Mouse (Mus musculus) c-Kit-negative CD71-positive TER-119-positive erythroid progenitor cells, embryonic 14.5 days (primary cell): ENCODE measurements around the gene Gm4881.
"Not testable (repeated sequence)": the region's sequence is repeated elsewhere in the genome, so short reads cannot be mapped to it uniquely, and the experiment has no call there.

Experiments used
- DNase-seq: peaks from one replicate; pipeline ENCODE4 v3.0.0-alpha.2; 2013; ENCODE audit warnings: low read depth, low spot score

Gene Gm4881

DNA sequence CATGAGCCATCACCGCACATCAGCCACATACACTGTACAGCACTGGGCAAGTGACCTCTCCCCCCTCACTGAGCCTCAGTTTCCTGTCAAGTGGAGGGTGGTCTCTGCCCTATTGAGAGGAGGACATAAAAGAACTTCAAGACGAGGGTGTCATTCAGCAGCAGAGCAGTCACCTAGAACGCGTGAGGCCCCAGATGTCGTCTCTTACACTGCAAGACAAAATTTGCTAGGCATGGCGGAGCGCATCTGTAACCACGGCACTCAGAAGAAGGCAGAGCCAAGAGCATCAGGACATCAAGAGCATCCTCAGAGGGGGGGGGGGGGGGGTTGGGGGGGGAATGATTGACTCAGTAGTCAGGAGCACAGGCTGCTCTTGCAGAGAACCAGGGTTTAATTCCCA lies 48.0 kb downstream of the Gm4881 start:
- DNase-seq = no peak

DNA sequence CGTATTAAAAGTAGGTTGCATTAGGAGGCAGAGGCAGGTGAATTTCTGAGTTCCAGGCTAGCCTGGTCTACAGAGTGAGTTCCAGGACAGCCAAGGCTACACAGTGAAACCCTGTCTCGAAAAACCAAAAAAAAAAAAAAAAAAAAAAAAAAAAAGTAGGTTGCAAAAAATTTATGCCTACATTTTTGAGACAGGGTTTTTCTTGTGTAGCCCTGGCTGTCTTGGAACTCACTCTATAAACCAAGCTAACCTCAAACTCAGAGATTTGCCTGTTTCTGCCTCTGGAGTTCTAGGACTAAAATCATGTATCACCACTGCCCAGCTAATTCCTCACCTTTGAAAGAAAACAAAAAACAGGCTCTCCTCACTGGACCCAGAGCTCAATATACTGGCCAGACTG lies 48.5 kb downstream of the Gm4881 start:
- not testable (repeated sequence) for DNase-seq

DNA sequence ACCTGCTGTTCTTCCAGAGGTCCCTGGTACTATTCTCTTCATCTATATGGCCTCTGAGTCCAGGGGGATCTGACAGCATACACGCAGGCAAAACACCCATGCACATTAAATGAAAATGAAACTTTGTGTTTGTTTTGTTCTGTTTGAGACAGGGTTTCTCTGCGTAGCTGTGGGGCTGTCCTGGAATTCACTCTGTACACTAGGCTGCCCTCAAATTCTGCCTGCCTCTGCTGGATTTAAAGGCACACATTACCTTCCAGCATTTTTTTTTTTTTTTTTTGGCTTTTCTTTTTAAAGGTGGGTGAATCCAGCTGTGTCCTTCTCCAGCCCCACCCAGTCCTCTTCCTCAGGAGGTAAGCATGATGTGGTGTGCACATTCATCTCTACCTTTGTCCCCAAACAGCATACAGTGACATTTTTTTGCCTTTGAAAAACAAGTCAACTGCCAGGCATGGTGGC lies 52.1 kb downstream of the Gm4881 start:
- DNase-seq = no peak

DNA sequence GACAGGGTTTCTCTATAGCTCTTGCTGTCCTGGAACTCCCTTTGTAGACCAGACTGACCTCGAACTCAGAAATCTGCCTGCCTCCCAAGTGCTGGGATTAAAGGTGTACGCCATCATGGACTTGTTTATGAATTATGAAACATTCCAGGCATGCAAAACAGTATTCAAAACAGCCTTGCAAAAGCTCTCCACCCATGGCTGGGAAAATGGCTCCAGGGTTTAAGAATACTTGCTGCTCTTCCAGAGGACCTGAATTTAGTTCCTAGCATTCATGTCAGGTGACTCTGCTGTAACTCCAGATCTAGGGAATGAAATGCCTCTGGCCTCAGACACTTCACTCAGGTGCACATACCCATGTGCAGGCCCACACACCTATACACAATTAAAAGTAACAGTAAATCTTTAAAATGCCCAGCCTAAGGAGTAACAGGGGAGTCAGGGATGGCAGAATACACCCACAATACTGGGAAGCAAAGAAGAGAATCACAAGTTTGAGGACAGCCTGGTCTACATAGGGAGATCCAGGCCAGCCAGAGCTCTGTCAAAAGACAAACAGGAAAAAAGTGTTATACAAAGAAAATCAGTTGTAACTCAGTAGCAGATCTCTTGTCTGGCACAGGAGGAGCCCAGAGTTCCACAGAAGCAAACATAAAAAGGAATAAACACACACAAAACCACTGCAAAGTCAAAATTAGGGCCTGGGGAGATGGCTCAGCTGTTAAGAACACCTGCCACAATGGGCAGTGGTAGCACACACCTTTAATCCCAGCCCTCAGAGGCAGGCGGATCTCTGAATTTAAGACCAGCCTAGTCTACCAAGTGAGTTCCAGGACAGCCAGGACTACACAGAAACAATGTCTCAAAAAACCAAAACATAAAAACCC lies 52.8 kb downstream of the Gm4881 start:
- DNase-seq = no peak

DNA sequence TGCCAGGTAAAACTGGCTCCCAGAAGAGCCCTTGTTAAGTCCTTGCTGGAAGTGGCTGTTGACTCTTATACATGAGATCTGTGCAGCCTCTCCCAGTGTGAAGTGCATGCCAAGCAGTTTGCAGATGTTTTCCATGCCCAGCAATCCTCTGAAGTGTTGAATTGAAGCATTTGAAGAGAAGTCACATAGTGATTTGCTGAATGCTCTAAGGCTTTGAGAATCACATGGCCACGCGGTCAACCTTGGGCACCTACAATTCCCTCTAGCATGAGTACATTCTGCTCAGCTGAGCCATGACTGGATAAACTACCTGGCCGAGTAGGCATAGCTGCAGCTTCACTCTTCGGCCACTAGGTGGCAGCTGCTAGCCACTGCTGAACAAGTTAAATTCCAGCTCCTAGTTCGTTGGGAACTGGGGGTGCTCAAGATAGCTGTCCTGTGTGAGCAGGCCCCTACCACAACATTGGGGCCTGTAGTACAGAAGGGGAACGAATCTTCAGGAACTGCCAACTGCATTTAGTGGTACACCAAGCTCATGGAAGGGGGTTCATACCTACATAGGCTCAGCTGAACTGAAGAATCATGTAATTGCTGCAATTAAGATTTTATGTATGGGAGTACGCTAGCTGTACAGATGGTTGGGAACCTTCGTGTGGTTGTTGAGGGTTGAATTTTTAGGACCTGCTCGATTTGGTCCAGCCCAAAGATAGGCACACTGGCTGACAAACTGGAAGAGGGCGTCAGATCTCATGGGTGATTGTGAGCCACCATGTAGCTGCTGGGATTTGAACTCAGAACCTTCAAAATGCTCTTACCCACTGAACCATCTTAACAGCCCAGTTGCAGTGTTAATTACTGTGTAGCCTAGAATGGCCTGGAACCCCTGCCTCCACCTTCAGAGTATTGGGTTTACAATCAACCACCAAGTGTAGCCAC lies 53.7 kb downstream of the Gm4881 start:
- peak; percentile 72 for DNase-seq

DNA sequence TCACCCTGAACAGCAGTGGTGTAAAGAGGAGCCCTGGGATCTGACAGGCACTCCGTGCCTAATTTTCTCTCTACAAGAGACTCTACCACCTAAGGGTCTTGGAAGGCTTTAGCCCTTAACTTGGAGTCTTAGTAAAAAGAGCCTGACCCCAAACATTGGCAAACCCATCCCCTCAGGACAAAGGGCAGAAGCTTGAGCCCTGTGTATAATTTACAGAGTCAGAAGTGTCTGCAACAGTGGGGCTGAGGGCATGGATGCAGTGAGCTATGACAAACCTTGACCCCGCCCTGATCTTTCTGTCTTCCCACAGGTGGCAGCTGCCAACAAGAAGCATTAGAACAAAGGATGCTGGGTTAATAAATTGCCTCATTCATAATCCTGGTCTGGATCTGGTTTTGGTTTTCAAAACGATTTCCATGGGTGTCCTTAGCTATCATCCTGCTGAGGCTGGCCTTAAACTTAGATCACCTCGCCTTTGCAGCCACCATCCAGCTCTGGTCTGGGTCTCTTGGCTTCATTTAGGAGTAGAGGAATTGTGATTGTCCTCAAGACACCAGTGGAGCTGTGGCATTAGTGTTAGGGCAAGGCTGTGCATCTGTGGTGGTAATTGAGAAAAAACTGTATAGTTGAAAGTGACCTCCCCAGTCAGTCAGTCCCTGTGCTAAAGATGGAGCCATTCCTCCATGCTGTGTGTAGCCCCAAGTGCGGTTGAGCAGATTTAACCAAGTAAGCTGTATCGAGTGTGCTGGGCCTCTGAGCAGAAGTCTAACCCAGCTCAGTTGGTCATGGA lies 54.7 kb downstream of the Gm4881 start:
- no peak for DNase-seq

DNA sequence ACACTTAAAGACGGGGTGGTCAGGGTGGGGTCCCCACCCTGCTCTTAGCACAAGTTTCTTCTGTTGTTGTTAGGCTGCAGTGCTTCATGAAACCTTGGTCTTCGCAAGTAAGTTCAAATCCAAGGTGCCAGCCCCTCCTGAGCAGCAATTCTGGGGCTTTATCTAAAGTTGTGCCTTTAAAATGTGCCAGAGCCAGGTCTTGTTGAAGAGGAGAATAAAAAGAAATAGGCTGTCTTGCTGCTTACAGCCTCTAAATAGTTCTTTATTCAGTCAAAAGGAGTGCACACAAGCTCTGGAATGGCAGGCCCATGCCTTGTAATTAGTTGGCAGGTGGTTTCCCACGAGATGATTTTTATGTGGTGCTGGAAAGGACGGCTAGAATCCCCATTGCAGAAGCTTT lies 57.2 kb downstream of the Gm4881 start:
- DNase-seq = no peak

DNA sequence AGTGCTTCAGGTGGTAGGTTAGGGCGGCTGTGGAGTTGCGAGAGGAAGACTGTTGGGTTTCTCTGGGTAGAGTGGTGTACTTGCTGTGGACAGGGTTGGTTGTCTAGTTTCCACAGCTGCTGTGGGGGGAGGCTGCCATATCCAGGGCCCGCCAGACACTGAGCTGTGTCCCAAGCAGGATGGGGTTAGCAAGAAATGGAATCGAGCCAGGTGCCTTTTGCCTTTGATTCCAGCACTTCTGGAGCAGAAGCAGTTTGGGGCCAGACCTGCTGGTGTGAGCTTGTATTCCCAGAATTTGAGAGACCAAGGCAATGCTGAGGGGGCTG lies 58.0 kb downstream of the Gm4881 start:
- no peak for DNase-seq

DNA sequence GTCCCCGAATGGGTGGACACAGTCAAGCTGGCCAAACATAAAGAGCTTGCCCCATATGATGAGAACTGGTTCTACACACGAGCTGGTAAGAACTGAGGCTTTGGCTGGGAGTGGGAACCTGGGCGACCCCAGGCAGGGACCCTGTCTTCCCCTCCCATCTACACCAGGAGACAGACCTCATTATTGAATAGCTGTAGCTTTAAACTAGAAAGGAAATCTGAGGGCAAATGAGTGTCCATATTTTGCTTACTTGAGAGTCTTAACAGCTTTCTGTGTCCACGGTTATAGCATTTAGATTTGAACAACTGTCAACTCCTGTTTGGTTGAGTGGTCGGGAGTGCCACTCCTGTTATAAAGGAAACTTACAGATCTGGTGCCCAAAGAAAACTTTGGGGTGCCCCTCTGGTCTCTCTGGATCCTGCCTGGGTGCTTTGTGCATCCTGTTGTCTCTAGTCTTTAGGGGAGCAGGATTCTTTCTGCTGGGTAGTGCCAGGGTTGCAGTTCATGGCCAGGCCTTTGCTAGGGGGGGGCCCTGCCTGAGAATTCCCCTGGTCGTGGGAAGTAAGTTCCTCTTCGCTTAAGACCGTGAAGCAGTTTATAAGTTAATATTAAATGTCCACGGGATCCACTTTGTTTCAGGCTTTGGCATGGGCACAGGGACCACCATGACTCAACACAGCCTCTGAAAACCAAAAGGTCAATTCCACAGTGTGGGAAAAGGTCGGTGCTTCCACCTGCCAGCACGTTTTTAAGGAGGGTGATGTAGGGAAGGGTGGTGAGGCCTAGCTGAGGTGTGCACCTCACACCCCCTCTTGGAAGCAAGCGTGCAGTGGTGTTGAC lies 58.6 kb downstream of the Gm4881 start:
- DNase-seq = no peak

DNA sequence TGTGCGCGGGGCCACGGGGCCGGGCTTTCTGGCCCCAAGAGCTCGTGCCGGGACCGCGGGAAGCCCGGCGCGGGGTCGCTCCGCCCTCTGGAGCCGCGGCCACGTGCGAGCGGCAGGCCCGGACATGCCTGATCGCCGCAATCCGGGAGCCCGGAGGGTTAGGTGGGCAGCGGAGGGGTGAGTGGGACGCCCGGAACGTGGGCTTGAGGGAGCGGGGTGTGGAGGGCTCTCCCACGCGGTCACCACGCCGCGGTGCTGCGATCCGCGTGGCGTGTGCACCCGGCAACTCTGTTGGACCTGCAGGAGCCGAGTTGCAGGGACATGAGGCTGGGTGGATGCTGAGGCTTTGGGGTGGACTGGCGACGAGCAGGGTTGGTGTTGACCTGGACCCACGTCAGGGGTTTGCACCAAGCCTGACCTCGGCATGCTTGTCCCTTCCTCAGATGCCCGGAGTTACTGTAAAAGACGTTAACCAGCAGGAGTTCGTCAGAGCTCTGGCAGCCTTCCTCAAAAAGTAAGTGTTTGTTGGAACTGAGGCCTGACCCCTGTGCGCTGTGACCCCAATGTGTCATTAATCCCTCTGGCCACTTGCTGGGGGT lies 59.5 kb downstream of the Gm4881 start:
- no peak for DNase-seq

DNA sequence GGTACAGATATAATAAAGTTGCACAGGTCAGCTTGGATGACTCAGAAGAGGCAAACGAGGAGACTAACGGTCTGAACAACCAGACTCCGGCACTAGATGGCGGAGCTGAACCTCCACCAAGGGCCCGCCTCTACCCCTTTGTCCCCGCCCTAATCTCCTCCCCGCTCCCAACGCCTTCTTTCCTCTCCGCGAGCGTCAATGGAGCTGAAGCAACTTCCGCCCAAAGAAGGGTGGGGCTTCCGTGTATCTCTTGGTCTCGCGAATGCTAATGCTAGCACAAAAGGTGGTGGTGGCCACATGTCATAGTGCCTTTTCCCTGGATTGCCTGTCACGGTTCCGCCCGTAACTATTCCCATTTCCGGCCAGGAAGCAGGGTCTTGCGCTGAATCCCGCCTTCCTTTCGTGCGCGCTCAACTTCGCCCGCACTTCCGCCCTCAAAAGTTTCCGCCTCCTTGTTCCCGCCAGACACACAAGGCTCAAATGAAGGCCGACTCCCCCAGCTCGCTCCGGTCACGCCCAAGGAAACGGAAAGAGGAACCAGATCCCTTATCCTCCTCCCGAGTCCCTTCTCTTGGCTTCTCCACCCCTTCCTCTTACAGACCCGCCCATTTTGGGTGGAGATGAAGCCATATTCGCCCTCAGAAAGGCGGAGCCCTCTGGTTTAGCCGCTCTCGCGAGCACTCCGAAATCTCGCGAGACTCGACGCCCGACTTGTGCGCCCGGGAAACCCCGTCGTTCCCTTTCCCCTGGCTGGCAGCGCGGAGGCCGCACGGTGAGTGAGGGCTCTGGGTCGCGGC lies 60.2 kb downstream of the Gm4881 start, which contains the start of gene Rps19:
Gene Rps19, plus strand, starts transcription at position 476 of the 797 bp plus-strand sequence.
- DNase-seq = peak; percentile 99

DNA sequence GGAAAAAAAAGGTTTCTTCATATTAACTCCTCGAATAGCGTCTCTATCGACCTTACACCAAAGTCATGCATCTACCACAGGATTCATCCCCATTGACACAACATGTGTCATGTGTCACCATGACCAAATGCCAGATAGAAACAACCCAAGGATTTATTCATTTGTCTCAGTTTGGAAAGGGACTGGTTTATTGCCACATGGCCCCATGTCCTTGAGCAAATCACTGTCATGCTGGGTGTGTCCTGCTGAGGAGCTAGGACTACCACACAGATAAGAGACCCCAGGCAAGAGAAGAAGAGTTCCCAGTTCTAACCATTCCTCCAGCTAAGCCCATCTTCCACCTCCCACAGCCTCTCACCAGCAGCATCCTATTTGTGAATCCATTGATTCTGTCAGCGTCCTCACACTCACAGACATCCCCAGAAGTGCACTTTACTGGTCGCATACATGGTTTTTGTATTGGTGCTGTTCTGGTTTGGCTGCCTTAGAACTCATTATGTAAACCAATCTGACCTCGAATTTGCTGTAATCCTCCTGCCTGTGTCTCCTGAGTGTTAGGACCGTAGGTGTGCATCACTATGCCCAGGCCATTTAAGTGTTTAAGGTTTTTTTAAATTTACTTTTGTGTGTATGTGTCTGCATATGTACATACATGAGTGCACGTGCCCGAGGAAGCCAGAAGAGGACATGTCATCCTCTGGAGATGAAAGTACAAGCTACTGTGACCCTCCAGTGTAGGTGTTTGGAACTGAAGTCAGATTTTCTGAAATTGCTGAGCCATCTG lies 61.7 kb downstream of the Gm4881 start:
- DNase-seq = no peak

DNA sequence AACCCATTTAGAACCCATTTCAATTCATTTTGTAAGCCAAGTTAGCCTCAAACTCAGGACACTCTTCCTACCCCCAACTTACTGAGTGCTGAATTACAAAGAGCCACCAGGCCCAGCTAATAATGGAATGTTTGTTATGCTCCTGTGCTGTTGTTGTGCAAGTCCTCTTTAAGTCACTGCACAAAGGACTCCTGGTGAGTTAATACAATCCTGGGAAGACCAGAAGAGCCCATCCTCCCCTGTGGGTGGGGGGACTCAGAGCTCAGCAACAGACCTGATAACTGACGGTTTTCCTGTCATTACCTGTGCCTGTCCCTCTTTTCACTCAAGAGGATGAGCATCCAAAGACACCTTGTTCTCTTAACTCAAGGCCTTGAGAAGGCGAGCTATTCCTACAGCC lies 64.7 kb downstream of the Gm4881 start:
- no peak for DNase-seq

DNA sequence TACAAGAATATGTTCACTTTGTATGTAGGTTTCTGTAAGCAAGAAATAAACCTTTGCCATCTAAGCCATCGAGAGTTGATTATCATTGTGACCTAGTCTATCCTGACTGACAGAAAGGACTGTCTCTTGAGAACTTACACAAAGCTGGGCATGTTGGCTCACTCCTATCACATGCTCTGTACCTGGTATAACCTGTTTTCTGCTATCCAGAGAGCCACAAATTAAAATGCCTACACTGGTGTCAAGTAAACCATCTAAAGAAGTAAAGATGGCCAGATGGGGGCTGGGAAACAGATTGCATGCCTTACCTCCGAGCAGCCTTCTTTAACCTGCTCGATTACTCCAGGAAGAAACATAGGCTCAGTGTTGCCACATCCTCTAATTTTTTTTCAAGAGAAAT lies 66.7 kb downstream of the Gm4881 start:
- DNase-seq = no peak
